Mouse (Mus musculus): ENCODE data around the gene Tcp11l2. TPM values are rescaled to one million over a fixed set of nuclear protein-coding genes. Genes with fewer than 3 reads are reported as not detected.

Tcp11l2 gene
- polyA plus RNA-seq, 1 experiment from 2014 or later = 2.8 TPM

GRCm38 (mm10) chr10:84613366-84613765 lies 36.9 kb downstream of the Tcp11l2 start:
- Histone ChIP-seq H3K36me3 (no peaks in the 10 kb centered on the region), H3K27me3 (ENCODE audit: low read depth, poor library complexity, severe bottlenecking) (no peaks in the 10 kb centered on the region), H3K9me3 (replicated peaks) (no peaks in the 10 kb centered on the region), H3K27ac (replicated peaks) (no peak overlapping the region), H3K4me3 (no peak overlapping the region), H3K4me1 (peaks cover 28% of the 10 kb centered on the region)
- no peak for DNase-seq (ENCODE audit: low spot score)
- 85% methylated on average over 8 of the region's 8 CpGs for WGBS

DNA sequence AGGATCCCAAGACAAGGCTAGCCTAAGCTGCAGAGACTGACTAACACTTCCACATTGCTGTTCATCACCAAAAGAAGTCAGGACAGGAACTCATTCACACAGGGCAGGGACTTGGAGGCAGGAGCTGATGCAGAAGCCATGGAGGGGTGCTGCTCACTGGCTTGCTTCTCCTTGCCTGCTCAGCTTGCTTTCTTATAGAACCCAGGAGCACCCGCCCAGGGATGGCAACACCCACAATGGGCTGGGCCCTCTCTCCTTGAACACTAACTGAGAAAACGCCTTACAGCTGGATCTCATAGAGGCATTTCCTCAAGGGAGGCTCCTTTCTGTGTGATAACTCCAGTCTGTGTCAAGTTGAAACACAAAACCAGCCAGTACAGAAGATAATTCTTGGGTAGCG lies 38.6 kb downstream of the Tcp11l2 start:
- WGBS = 77% methylated on average over 3 of the region's 3 CpGs

DNA sequence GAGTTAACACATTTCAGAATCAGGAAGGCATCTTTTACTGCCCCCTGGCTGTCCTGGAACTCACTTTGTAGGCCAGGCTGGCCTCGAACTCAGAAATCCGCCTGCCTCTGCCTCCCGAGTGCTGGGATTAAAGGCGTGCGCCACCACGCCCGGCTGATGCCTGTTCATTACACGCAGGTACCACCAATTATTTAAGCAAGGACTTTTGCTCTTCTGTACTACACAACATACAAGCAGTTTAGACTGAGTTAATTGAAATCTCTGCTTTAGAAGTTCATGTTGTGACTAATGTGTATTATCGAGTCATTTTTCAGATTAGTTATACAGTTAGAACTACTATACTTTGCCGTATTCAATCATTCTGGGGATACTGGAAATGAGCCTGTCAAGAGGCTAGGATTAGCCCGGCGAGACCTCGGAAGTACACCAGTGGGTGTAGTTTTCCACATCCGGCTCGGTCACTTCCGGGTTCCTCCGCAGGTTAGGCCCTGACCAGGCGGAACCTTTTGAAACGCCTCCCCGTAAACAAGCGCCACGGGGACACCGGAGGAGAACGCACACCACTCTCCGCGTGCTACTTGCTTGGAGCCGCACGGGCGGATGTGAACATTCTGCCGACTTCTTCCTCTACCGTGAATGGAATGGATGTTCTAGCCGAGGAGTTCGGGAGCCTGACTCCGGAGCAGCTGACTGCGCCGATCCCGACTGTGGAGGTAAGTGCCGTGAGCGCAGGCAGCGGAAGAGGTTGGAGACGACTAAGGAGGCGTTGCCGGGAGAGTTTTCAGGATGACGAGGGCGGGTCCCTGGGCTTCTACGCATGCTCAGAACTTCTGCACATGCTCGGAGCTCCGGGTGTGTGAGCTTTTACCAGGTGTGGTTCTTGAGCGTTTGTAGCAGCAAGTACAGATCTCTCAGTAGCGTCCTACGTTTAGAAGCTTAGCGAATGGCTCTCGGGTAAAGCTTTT lies 45.7 kb downstream of the Tcp11l2 start, which contains the start of gene Polr3b:
Polr3b (plus strand) TSS at position 467 of the 965 bp plus-strand sequence.
- Histone ChIP-seq H3K9me3 (replicated peaks) (no peaks in the 10 kb centered on the region), H3K27ac (replicated peaks) (peak within 1 kb of the TSS; percentile 89), H3K36me3 (no peaks in the 10 kb centered on the region), H3K4me3 (peak within 1 kb of the TSS; percentile 79), H3K4me1 (peaks cover 19% of the 10 kb centered on the region), H3K27me3 (ENCODE audit: low read depth, poor library complexity, severe bottlenecking) (no peaks in the 10 kb centered on the region)
- peak; percentile 91 for DNase-seq (ENCODE audit: low spot score)
- 8% methylated on average over 53 of the region's 53 CpGs for WGBS

More for the DNA sequence above, 38.6 kb downstream of the Tcp11l2 start:
- no peaks in the 10 kb centered on the region for H3K27me3 ChIP-seq (ENCODE audit: low read depth, poor library complexity, severe bottlenecking)
- no peaks in the 10 kb centered on the region for H3K36me3 ChIP-seq
- no peak overlapping the region for H3K4me3 ChIP-seq
- no peak for DNase-seq (ENCODE audit: low spot score)
- H3K4me1 ChIP-seq = peaks cover 28% of the 10 kb centered on the region
- no peaks in the 10 kb centered on the region for H3K9me3 ChIP-seq (replicated peaks)
- H3K27ac ChIP-seq (replicated peaks) = no peak overlapping the region

DNA sequence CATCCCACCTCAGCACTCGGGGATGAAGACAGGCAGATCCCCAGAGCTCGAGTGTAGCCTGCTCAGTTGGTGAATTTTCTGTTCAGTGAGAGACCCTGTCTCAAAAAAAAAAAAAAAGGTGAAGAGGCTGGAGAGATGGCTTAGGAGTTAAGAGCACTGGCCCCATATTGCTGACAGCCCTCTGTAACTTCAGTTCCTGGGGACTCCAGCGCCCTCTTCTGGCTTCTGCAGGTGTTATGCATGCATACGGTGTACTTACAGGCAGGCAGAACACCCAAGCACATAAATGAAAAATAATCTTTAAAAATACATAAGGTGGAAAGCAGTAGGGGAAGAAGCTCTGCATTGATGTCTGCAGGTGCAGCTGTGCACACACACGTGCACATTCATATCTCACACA lies 54.8 kb downstream of the Tcp11l2 start:
- Histone ChIP-seq H3K27ac (replicated peaks) (no peak overlapping the region), H3K27me3 (ENCODE audit: low read depth, poor library complexity, severe bottlenecking) (no peaks in the 10 kb centered on the region), H3K9me3 (replicated peaks) (no peaks in the 10 kb centered on the region), H3K4me3 (no peak overlapping the region), H3K36me3 (peaks cover 66% of the 10 kb centered on the region), H3K4me1 (peaks cover 7% of the 10 kb centered on the region; the same call in 1 of the 2 replicates)
- 62% methylated on average over 5 of the region's 5 CpGs for WGBS
- peak; percentile 51 for DNase-seq (ENCODE audit: low spot score)

DNA sequence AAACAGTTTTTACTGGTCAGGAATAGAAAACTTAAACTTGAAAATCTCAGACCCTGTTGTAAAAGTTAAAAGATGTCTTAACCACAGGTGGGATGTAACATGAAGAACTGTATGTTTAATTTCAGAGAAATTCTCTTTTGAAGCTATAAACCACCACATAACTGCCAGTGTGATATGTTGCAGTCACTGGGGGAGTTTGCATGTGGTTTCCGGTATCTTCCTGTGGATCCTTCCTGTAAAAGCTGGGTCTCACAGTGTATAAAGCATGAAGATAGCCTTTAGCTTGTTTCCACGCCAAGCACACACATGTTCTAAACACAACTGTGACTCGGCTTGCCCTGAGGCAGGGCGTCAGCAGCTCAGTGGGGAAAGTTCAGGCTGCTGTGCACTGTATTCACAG lies 55.6 kb downstream of the Tcp11l2 start:
- peaks cover 7% of the 10 kb centered on the region; the same call in 1 of the 2 replicates for H3K4me1 ChIP-seq
- no peaks in the 10 kb centered on the region for H3K27me3 ChIP-seq (ENCODE audit: low read depth, poor library complexity, severe bottlenecking)
- no peak for DNase-seq (ENCODE audit: low spot score)
- no peak overlapping the region for H3K4me3 ChIP-seq
- H3K9me3 ChIP-seq (replicated peaks) = no peaks in the 10 kb centered on the region
- 89% methylated on average over 4 of the region's 4 CpGs for WGBS
- H3K36me3 ChIP-seq = peaks cover 75% of the 10 kb centered on the region
- no peak overlapping the region for H3K27ac ChIP-seq (replicated peaks)

GRCm38 (mm10) chr10:84636656-84637055 lies 60.2 kb downstream of the Tcp11l2 start:
- H3K4me3 ChIP-seq = no peak overlapping the region
- H3K36me3 ChIP-seq = peaks cover 83% of the 10 kb centered on the region
- H3K4me1 ChIP-seq = peaks cover 7% of the 10 kb centered on the region; the same call in 1 of the 2 replicates
- 96% methylated on average over 10 of the region's 10 CpGs for whole genome bisulfite sequencing
- H3K27me3 ChIP-seq (ENCODE audit: low read depth, poor library complexity, severe bottlenecking) = no peaks in the 10 kb centered on the region
- H3K9me3 ChIP-seq (replicated peaks) = no peaks in the 10 kb centered on the region
- no peak for DNase-seq (ENCODE audit: low spot score)
- no peak overlapping the region for H3K27ac ChIP-seq (replicated peaks)

DNA sequence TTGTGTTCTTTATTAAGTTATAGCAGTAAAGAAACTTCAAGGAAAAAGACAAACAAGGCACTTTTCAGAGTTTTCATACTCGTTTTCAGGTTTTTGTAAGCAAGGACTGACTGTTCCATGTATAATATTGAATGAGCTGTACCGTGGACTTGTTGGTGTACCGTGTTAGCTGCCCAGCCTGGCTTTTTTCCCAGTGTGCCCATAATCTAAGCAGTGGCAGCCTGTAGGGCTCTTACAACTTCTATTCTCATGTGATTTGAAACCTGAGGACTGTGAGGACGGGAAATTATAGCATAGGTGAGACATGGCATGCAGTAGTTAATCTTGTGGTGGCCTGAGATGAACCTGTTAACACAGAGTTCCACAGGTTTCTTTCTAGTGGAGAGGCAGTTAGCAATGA lies 62.0 kb downstream of the Tcp11l2 start:
- Histone ChIP-seq H3K27ac (replicated peaks) (no peak overlapping the region), H3K4me3 (no peak overlapping the region), H3K27me3 (ENCODE audit: low read depth, poor library complexity, severe bottlenecking) (no peaks in the 10 kb centered on the region), H3K9me3 (replicated peaks) (no peaks in the 10 kb centered on the region), H3K4me1 (peaks cover 11% of the 10 kb centered on the region), H3K36me3 (peaks cover 73% of the 10 kb centered on the region)
- no peak for DNase-seq (ENCODE audit: low spot score)
- WGBS = 94% methylated on average over 4 of the region's 4 CpGs

DNA sequence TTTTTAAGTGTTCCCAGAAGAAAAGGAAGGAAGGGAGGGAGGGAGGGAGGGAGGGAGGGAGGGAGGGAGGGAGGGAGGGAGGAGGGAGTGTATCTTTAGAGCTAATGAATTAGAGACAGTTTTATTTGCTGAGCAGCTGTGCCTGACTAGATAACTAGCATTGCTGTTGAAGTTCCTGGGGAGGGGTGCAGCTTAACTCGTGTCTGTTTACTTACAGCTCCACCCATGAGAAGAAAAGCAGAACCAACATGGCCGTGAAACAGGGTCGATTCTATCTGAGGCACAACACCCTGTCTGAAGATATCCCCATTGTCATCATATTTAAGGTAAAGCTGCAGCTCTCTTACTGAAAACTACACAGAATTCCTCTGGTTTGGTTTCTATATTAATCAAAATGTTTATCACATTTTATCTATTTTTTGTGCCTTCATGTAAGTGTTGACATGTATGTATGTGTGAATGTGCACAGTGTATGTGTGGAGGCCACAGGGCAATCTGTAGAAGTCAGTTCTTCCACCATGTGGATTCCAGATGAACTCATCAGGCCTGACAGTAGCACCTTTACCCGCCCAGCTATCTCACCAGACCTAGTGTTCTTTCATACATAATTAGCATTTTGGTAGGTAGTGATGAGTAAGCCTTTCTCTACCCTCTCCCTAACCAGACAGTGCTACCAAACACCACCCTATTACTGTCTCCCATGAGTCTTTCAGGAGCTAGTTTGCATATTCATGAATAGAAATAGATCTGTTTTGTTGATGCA lies 63.3 kb downstream of the Tcp11l2 start:
- Histone ChIP-seq H3K4me3 (no peak overlapping the region), H3K4me1 (peaks cover 12% of the 10 kb centered on the region), H3K36me3 (peaks cover 62% of the 10 kb centered on the region), H3K9me3 (replicated peaks) (no peaks in the 10 kb centered on the region), H3K27ac (replicated peaks) (no peak overlapping the region), H3K27me3 (ENCODE audit: low read depth, poor library complexity, severe bottlenecking) (no peaks in the 10 kb centered on the region)
- WGBS = 82% methylated on average over 4 of the region's 4 CpGs
- DNase-seq (ENCODE audit: low spot score) = no peak

- H3K27ac ChIP-seq (replicated peaks) = no peak overlapping the region
- no peak for DNase-seq (ENCODE audit: low spot score)
- no peaks in the 10 kb centered on the region for H3K9me3 ChIP-seq (replicated peaks)
- H3K36me3 ChIP-seq = peaks cover 53% of the 10 kb centered on the region
- no peak overlapping the region for H3K4me3 ChIP-seq
- H3K27me3 ChIP-seq (ENCODE audit: low read depth, poor library complexity, severe bottlenecking) = no peaks in the 10 kb centered on the region
- H3K4me1 ChIP-seq = peaks cover 7% of the 10 kb centered on the region
- WGBS = 76% methylated on average over 7 of the region's 7 CpGs
Measured at GRCm38 (mm10) chr10:84640861-84641260, 64.4 kb downstream of the Tcp11l2 start.

GRCm38 (mm10) chr10:84641576-84641975 lies 65.2 kb downstream of the Tcp11l2 start:
- Histone ChIP-seq H3K27me3 (ENCODE audit: low read depth, poor library complexity, severe bottlenecking) (no peaks in the 10 kb centered on the region), H3K9me3 (replicated peaks) (no peaks in the 10 kb centered on the region), H3K27ac (replicated peaks) (no peak overlapping the region), H3K4me3 (no peak overlapping the region), H3K36me3 (peaks cover 47% of the 10 kb centered on the region), H3K4me1 (peaks cover 11% of the 10 kb centered on the region)
- no peak for DNase-seq (ENCODE audit: low spot score)
- WGBS = 89% methylated on average over 2 of the region's 2 CpGs

GRCm38 (mm10) chr10:84645940-84646339 lies 69.5 kb downstream of the Tcp11l2 start:
- Histone ChIP-seq H3K4me3 (no peak overlapping the region), H3K36me3 (peaks cover 27% of the 10 kb centered on the region), H3K9me3 (replicated peaks) (no peaks in the 10 kb centered on the region), H3K27ac (replicated peaks) (0 out of 2 replicates have a peak overlapping the region, but pooled peaks have one; percentile 6), H3K4me1 (peaks cover 18% of the 10 kb centered on the region), H3K27me3 (ENCODE audit: low read depth, poor library complexity, severe bottlenecking) (no peaks in the 10 kb centered on the region)
- no peak for DNase-seq (ENCODE audit: low spot score)
- 89% methylated on average over 8 of the region's 8 CpGs for WGBS

DNA sequence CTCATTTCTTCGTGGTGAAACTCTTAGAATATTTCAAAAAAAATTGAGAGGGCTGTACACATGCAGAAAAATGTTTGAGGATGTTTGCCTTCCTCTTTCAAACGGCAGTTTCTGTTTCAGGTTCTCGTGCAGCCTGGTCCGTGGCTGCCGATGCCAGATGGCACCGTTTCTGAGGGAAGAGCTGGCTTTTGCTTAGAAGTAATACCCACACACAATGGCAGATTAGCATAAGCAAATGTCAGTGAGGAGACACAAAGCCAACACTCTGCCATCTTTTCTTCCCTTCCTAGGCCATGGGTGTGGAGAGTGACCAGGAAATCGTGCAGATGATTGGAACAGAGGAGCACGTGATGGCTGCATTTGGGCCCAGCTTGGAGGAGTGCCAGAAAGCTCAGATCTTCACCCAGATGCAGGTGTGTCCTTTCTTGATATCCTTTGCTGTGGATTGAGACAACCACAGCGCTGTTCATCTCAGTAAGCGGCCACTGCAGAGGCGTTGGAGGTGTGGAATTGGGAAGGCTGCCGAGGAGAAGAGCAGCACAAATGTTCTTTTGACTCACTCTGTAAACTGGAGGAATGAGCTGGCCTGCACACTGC lies 70.2 kb downstream of the Tcp11l2 start:
- H3K36me3 ChIP-seq = peaks cover 25% of the 10 kb centered on the region
- H3K4me3 ChIP-seq = no peak overlapping the region
- 84% methylated on average over 12 of the region's 12 CpGs for WGBS
- H3K27ac ChIP-seq (replicated peaks) = peak overlapping the region; percentile 6; the same call in 1 of the 2 replicates
- H3K27me3 ChIP-seq (ENCODE audit: low read depth, poor library complexity, severe bottlenecking) = no peaks in the 10 kb centered on the region
- DNase-seq (ENCODE audit: low spot score) = no peak
- peaks cover 18% of the 10 kb centered on the region for H3K4me1 ChIP-seq
- no peaks in the 10 kb centered on the region for H3K9me3 ChIP-seq (replicated peaks)

All from midbrain, embryonic 10.5 days (tissue).